Mouse (Mus musculus): ENCODE data around the gene Dok5. TPM values are rescaled to one million over a fixed set of nuclear protein-coding genes. Genes with fewer than 3 reads are reported as not detected.

The Dok5 gene
- total RNA-seq (2021): 1 to 10 TPM; 3.8 to 5.6 TPM
- long read RNA-seq, experiment 1, partial matches to known transcripts: 1 of 2 reads
- long read RNA-seq, experiment 1, other reads (novel, unspliced or antisense): 1 of 2 reads
- long read RNA-seq, experiment 2, partial matches to known transcripts: 2 of 3 reads
- long read RNA-seq, experiment 2, other reads (novel, unspliced or antisense): 0 of 3 reads

- DNase-seq: peak; percentile 64 to 73
These were observed at the start of gene Dok5 for GRCm38 (mm10) chr2:170731632-170732561. Gene Dok5 (plus strand): TSS chr2:170731807.

GRCm38 (mm10) chr2:170683385-170683784 is 48.2 kb upstream of the Dok5 start:
- intact Hi-C loops (cut with DNase I): no loop called here

More at GRCm38 (mm10) chr2:170731632-170732561, at the start of gene Dok5:
- intact Hi-C loops (cut with DNase I): no loop called here

GRCm38 (mm10) chr2:170695071-170695936 is 36.3 kb upstream of the Dok5 start:
- intact Hi-C loops (cut with DNase I): no loop called here

More at GRCm38 (mm10) chr2:170683385-170683784, 48.2 kb upstream of the Dok5 start:
- no peak for DNase-seq

GRCm38 (mm10) chr2:170695937-170696510 is 35.6 kb upstream of the Dok5 start:
- intact Hi-C loops (cut with DNase I): no loop called here
- DNase-seq: no peak

More at GRCm38 (mm10) chr2:170695071-170695936, 36.3 kb upstream of the Dok5 start:
- no peak for DNase-seq

GRCm38 (mm10) chr2:170700471-170700870 is 31.1 kb upstream of the Dok5 start:
- intact Hi-C loops (cut with DNase I): no loop called here
- no peak for DNase-seq

GRCm38 (mm10) chr2:170706488-170706887 is 25.1 kb upstream of the Dok5 start:
- intact Hi-C loops (cut with DNase I): no loop called here
- DNase-seq: no peak

- no peak for DNase-seq
- intact Hi-C loops (cut with DNase I): no loop called here
These were observed 23.9 kb upstream of the Dok5 start for GRCm38 (mm10) chr2:170707672-170708071.

- no peak for DNase-seq
- intact Hi-C loops (cut with DNase I): no loop called here
These were observed 22.7 kb upstream of the Dok5 start for GRCm38 (mm10) chr2:170708901-170709300.

- intact Hi-C loops (cut with DNase I): no loop called here
- no peak for DNase-seq
These were observed 18.8 kb upstream of the Dok5 start for GRCm38 (mm10) chr2:170712658-170713285.

- intact Hi-C loops (cut with DNase I): no loop called here
- no peak for DNase-seq
These were observed 11.2 kb upstream of the Dok5 start for GRCm38 (mm10) chr2:170720386-170720785.

GRCm38 (mm10) chr2:170724136-170724535 is 7.5 kb upstream of the Dok5 start:
- DNase-seq: no peak
- intact Hi-C loops (cut with DNase I): no loop called here

- intact Hi-C loops (cut with DNase I): no loop called here
- no peak for DNase-seq
These were observed 6.9 kb upstream of the Dok5 start for GRCm38 (mm10) chr2:170724716-170725115.

GRCm38 (mm10) chr2:170725796-170726195 is 5.8 kb upstream of the Dok5 start:
- intact Hi-C loops (cut with DNase I): no loop called here
- no peak for DNase-seq

GRCm38 (mm10) chr2:170726996-170727710 is 4.5 kb upstream of the Dok5 start:
- intact Hi-C loops (cut with DNase I): no loop called here

GRCm38 (mm10) chr2:170728864-170729263 is 2.7 kb upstream of the Dok5 start:
- DNase-seq: no peak
- intact Hi-C loops (cut with DNase I): no loop called here

More at GRCm38 (mm10) chr2:170726996-170727710, 4.5 kb upstream of the Dok5 start:
- no peak for DNase-seq

GRCm38 (mm10) chr2:170729661-170730060 is 1.9 kb upstream of the Dok5 start:
- intact Hi-C loops (cut with DNase I): no loop called here
- no peak for DNase-seq

- intact Hi-C loops (cut with DNase I): no loop called here
These were observed 1.5 kb upstream of the Dok5 start for GRCm38 (mm10) chr2:170730136-170730535.

GRCm38 (mm10) chr2:170730781-170731180 is 826 bp upstream of the Dok5 start:
- intact Hi-C loops (cut with DNase I): no loop called here
- DNase-seq: no peak

More at GRCm38 (mm10) chr2:170730136-170730535, 1.5 kb upstream of the Dok5 start:
- DNase-seq: no peak

GRCm38 (mm10) chr2:170731205-170731604 is 402 bp upstream of the Dok5 start:
- intact Hi-C loops (cut with DNase I): no loop called here
- no peak for DNase-seq
